8 mouse cellular contexts compared by ENCODE assay signal in the genomic region with DNA sequence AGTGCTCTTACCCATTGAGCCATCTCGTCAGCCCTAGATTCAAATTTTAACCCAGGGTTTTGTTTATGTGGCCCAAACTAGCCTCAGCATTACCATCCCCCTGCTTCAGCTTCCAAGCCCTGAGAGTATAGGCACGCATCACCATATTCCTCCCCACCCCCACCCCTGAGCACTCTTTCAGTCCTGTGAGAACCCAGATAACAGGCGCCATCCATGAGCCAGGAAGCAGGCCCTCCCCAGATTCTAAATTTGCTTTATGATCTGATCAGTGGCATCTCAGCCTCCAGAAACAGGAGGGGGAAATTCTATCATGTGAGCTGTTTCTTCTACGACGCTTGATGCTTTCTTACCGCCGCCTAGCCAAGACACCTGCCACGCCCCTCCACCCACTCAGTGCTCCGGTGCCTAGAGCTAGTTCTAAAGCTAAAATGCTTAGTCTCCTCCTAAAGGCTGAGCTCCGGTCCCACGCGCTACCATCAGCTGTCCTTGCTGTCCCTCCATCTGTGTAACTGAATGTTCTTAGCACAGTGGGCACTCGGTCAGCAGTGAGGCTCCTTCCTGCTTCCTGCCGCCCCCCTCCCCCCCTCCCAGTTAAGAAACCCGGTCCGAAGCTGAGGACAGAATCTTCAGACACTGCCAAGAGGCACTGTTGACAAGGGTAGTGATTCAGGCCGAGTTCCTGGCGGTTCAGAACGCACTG. TPM values are rescaled to one million over a fixed set of nuclear protein-coding genes. Genes with fewer than 3 reads are reported as not detected.
DNase-seq lines count a peak whose midpoint lies in the region; ATAC-seq and TF ChIP-seq lines count a peak whose summit lies in the region.

No protein-coding gene starts in this region.

- DNase-seq in 3134 (ENCODE audit: extremely low read depth, insufficient read length, low spot score): peak; percentile 43
- peak; percentile 72 for DNase-seq in R1 (ENCODE audit: low read depth, low spot score)
- peak; percentile 24 to 28 for DNase-seq in heart, adult 9 months (ENCODE audit: low spot score in 2 of 2)
- DNase-seq in kidney, postnatal 0 days (ENCODE audit: low spot score): peak; percentile 64
- DNase-seq in natural killer cell, adult 2 months (ENCODE audit: low spot score in 2 of 2): peak; percentile 59 to 76
- DNase-seq in testis, postnatal 10 days (ENCODE audit: low spot score): peak; percentile 74

- TF ChIP-seq CTCF in kidney, postnatal 0 days (IDR thresholded peaks at IDR 0.05; ENCODE audit: low read depth): no peak

- no peaks in the 10 kb centered on the region for H3K27me3 ChIP-seq in embryonic facial prominence, embryonic 12.5 days
- no peaks in the 10 kb centered on the region for H3K27me3 ChIP-seq in kidney, postnatal 0 days (ENCODE audit: insufficient read depth, low read length)
- H3K27me3 ChIP-seq in liver, embryonic 12.5 days (replicated peaks): peaks cover 9% of the 10 kb centered on the region

- peak; percentile 25; the same call in 1 of the 2 replicates for ATAC-seq in embryonic facial prominence, embryonic 12.5 days (ENCODE audit: insufficient number of reproducible peaks, insufficient read depth, low FRiP score, low TSS enrichment)
- peak; percentile 47; the same call in 1 of the 2 replicates for ATAC-seq in kidney, postnatal 0 days (replicated peaks; ENCODE audit: low FRiP score, low read depth)
- peak; percentile 84 for ATAC-seq in liver, embryonic 12.5 days

- H3K9me3 ChIP-seq in embryonic facial prominence, embryonic 12.5 days: 0 out of 2 replicates have a peak, but pooled peaks cover 3% of the 10 kb centered on the region
- no peaks in the 10 kb centered on the region for H3K9me3 ChIP-seq in kidney, postnatal 0 days (replicated peaks; ENCODE audit: low read length)
- peaks cover 5% of the 10 kb centered on the region; the same call in 1 of the 2 replicates for H3K9me3 ChIP-seq in liver, embryonic 12.5 days (replicated peaks)

- peak overlapping the region; percentile 15; the same call in 1 of the 2 replicates for H3K9ac ChIP-seq in embryonic facial prominence, embryonic 12.5 days
- 0 out of 2 replicates have a peak overlapping the region, but pooled peaks have one; percentile 6 for H3K9ac ChIP-seq in kidney, postnatal 0 days (ENCODE audit: low read depth, low read length)
- peak overlapping the region; percentile 58 for H3K9ac ChIP-seq in liver, embryonic 12.5 days

- no peaks in the 10 kb centered on the region for H3K36me3 ChIP-seq in embryonic facial prominence, embryonic 12.5 days
- H3K36me3 ChIP-seq in kidney, postnatal 0 days (ENCODE audit: insufficient read depth, low read length): no peaks in the 10 kb centered on the region
- H3K36me3 ChIP-seq in liver, embryonic 12.5 days: no peaks in the 10 kb centered on the region

- H3K4me1 ChIP-seq in embryonic facial prominence, embryonic 12.5 days: peaks cover 7% of the 10 kb centered on the region; the same call in 1 of the 2 replicates
- peaks cover 5% of the 10 kb centered on the region; the same call in 1 of the 2 replicates for H3K4me1 ChIP-seq in kidney, postnatal 0 days (replicated peaks; ENCODE audit: insufficient read depth, low read length)
- peaks cover 39% of the 10 kb centered on the region for H3K4me1 ChIP-seq in liver, embryonic 12.5 days

- H3K27ac ChIP-seq in embryonic facial prominence, embryonic 12.5 days: no peak overlapping the region
- 0 out of 2 replicates have a peak overlapping the region, but pooled peaks have one; percentile 9 for H3K27ac ChIP-seq in kidney, postnatal 0 days
- H3K27ac ChIP-seq in liver, embryonic 12.5 days: peak overlapping the region; percentile 75

- H3K4me2 ChIP-seq in embryonic facial prominence, embryonic 12.5 days (replicated peaks): peak overlapping the region; percentile 48
- peak overlapping the region; percentile 40 for H3K4me2 ChIP-seq in kidney, postnatal 0 days (ENCODE audit: low read length)
- H3K4me2 ChIP-seq in liver, embryonic 12.5 days: peak overlapping the region; percentile 69

- peak overlapping the region; percentile 22; the same call in 1 of the 2 replicates for H3K4me3 ChIP-seq in embryonic facial prominence, embryonic 12.5 days
- H3K4me3 ChIP-seq in kidney, postnatal 0 days (replicated peaks; ENCODE audit: low read depth, low read length): no peak overlapping the region
- peak overlapping the region; percentile 30 for H3K4me3 ChIP-seq in liver, embryonic 12.5 days

- WGBS in embryonic facial prominence, embryonic 12.5 days: 7% methylated on average over 19 of the region's 19 CpGs
- 4% methylated on average over 19 of the region's 19 CpGs for WGBS in kidney, postnatal 0 days
- 4% methylated on average over 19 of the region's 19 CpGs for WGBS in liver, embryonic 12.5 days (ENCODE audit: insufficient replicate concordance)

RNA-seq across cellular contexts. Expression of a gene that starts 22.5 kb away (rescaled TPM):
- 17.2 and 18.8 TPM in 2 replicates for polyA plus RNA-seq in embryonic facial prominence, embryonic 12.5 days (2016; fragmentation: Nextera tagmentation; extraction: Ambion mirVana)
- 112 and 115 TPM in 2 replicates for polyA plus RNA-seq in kidney, postnatal 0 days (2015; fragmentation: Nextera tagmentation; extraction: Ambion mirVana)
- 3.2 and 3.8 TPM in 2 replicates for polyA plus RNA-seq in liver, embryonic 12.5 days (2016; fragmentation: Nextera tagmentation; extraction: Ambion mirVana)

RNA-seq across cellular contexts. Expression of a gene that starts 34.7 kb away (rescaled TPM):
- polyA plus RNA-seq in embryonic facial prominence, embryonic 12.5 days (2016; fragmentation: Nextera tagmentation; extraction: Ambion mirVana): 521 and 529 TPM in 2 replicates
- polyA plus RNA-seq in kidney, postnatal 0 days (2015; fragmentation: Nextera tagmentation; extraction: Ambion mirVana): 604 and 688 TPM in 2 replicates
- 520 and 529 TPM in 2 replicates for polyA plus RNA-seq in liver, embryonic 12.5 days (2016; fragmentation: Nextera tagmentation; extraction: Ambion mirVana)

Comparison
In these comparisons a context has a peak if more than half of its experiments do, and no peak if none do; other contexts are left out.
1. ATAC-seq: peak in every context shown above with its lines; median percentile 84 in liver, embryonic 12.5 days; 47 in kidney, postnatal 0 days; 25 in embryonic facial prominence, embryonic 12.5 days.
2. H3K9ac ChIP-seq: peak in every context shown above with its lines; median percentile 58 in liver, embryonic 12.5 days; 15 in embryonic facial prominence, embryonic 12.5 days; 6 in kidney, postnatal 0 days.